Mouse (Mus musculus) liver, postnatal 0 days (tissue): ENCODE measurements around the gene Mlh3. TPM values are rescaled to one million over a fixed set of nuclear protein-coding genes. Genes with fewer than 3 reads are reported as not detected.

ENCODE experiments used
- ATAC-seq: fragments of 200-750 bp; cut with Nextera tagmentation; 2 replicates; pipeline ENCODE4 v1.8.0; 2017; ENCODE audit warnings: mild to moderate bottlenecking, moderate library complexity
- DNase-seq: peaks from one replicate; pipeline ENCODE4 v3.0.0-alpha.2; 2016
- H3K27ac ChIP-seq: fragments of 300-500 bp; sonication (generic); 2 replicates; pipeline ENCODE4 v1.5.1; 2014; ENCODE audit warnings: antibody characterized with exemption, moderate library complexity, mild to moderate bottlenecking, low read depth
- H3K27me3 ChIP-seq: fragments of 300-500 bp; sonication (generic); 2 replicates; pipeline ENCODE4 v1.6.1; 2014; ENCODE audit warnings: low read length, control low read depth, mixed read lengths; ENCODE audit not compliant: insufficient read depth
- H3K36me3 ChIP-seq: fragments of 300-500 bp; sonication (generic); replicated peaks from 2 replicates; pipeline ENCODE4 v1.6.1; 2014; ENCODE audit warnings: mild to moderate bottlenecking, control low read depth, low read length, moderate library complexity, mixed read lengths; ENCODE audit not compliant: insufficient read depth
- H3K4me1 ChIP-seq: fragments of 300-500 bp; sonication (generic); 2 replicates; pipeline ENCODE4 v1.6.1; 2014; ENCODE audit warnings: antibody characterized with exemption, mild to moderate bottlenecking, control low read depth; ENCODE audit not compliant: insufficient read depth
- H3K4me2 ChIP-seq: fragments of 300-500 bp; sonication (generic); 2 replicates; pipeline ENCODE4 v1.6.1; 2014; ENCODE audit warnings: low read depth, mild to moderate bottlenecking, low read length, moderate library complexity, mixed read lengths
- H3K4me3 ChIP-seq: fragments of 300-500 bp; sonication (generic); 2 replicates; pipeline ENCODE4 v1.5.1; 2014; ENCODE audit warnings: low read depth, low read length
- H3K9ac ChIP-seq: fragments of 300-500 bp; sonication (generic); replicated peaks from 2 replicates; pipeline ENCODE4 v1.6.1; 2014; ENCODE audit warnings: mild to moderate bottlenecking, moderate library complexity
- H3K9me3 ChIP-seq: fragments of 300-500 bp; sonication (generic); 2 replicates; pipeline ENCODE4 v1.6.1; 2016; ENCODE audit warnings: mild to moderate bottlenecking, control low read depth, low read length, mixed read lengths
- CTCF ChIP-seq: sonication (generic); IDR thresholded peaks from 2 replicates; pipeline ENCODE4 v1.5.1; 2016; ENCODE audit warnings: antibody characterized with exemption, low read depth
- EP300 ChIP-seq: IDR thresholded peaks from 2 replicates; pipeline ENCODE4 v1.6.1; 2016; ENCODE audit warnings: antibody characterized with exemption, low read depth, mild to moderate bottlenecking
- WGBS: fragments of 180-500 bp; shearing (Covaris S2); extraction: QIAGEN DNeasy Blood & Tissue Kit; methylation state at CpG from one replicate; pipeline ENCODE4 v1.1.7; 2014; ENCODE audit not compliant: insufficient replicate concordance; 5-methylcytosine and 5-hydroxymethylcytosine counted together
- polyA plus RNA-seq: library from polyadenylated mRNA; unstranded; fragments of >200 nt; fragmentation: Nextera tagmentation; extraction: Ambion mirVana; gene quantifications from 2 replicates; pipeline ENCODE4 v1.2.1, GENCODE M21; 2015

The Mlh3 gene
- polyA plus RNA-seq, 1 experiment from 2014 or later = 1.6 TPM

GRCm38 (mm10) chr12:85298127-85298834 lies 27.9 kb upstream of the Mlh3 start:
- no peak for ATAC-seq
- no peak overlapping the region for H3K27ac ChIP-seq
- no peaks in the 10 kb centered on the region for H3K27me3 ChIP-seq
- no peak overlapping the region for H3K4me2 ChIP-seq
- H3K4me3 ChIP-seq = no peak overlapping the region
- 73% methylated on average over 11 of the region's 11 CpGs for WGBS
- no peak for DNase-seq
- no peaks in the 10 kb centered on the region for H3K9me3 ChIP-seq
- no peaks in the 10 kb centered on the region for H3K4me1 ChIP-seq
- H3K9ac ChIP-seq = no peak overlapping the region
- H3K36me3 ChIP-seq = peaks cover 29% of the 10 kb centered on the region
- no peak for TF ChIP-seq CTCF
- no peak for TF ChIP-seq EP300

GRCm38 (mm10) chr12:85297345-85297997 lies 27.1 kb upstream of the Mlh3 start:
- Histone ChIP-seq H3K4me2 (no peak overlapping the region), H3K9ac (no peak overlapping the region), H3K4me1 (no peaks in the 10 kb centered on the region), H3K4me3 (no peak overlapping the region), H3K9me3 (no peaks in the 10 kb centered on the region), H3K27ac (no peak overlapping the region), H3K36me3 (peaks cover 24% of the 10 kb centered on the region), H3K27me3 (no peaks in the 10 kb centered on the region)
- ATAC-seq = no peak
- DNase-seq = no peak
- TF ChIP-seq CTCF (no peak), EP300 (no peak)
- WGBS = 78% methylated on average over 10 of the region's 10 CpGs

- Histone ChIP-seq H3K36me3 (peaks cover 19% of the 10 kb centered on the region), H3K27ac (no peak overlapping the region), H3K27me3 (no peaks in the 10 kb centered on the region), H3K9me3 (no peaks in the 10 kb centered on the region), H3K9ac (no peak overlapping the region), H3K4me3 (no peak overlapping the region), H3K4me1 (no peaks in the 10 kb centered on the region), H3K4me2 (no peak overlapping the region)
- ATAC-seq (no peak), DNase-seq (no peak)
- 87% methylated on average over 5 of the region's 5 CpGs for WGBS
- no peak for TF ChIP-seq CTCF
- no peak for TF ChIP-seq EP300
Observed at GRCm38 (mm10) chr12:85296915-85297314, 26.5 kb upstream of the Mlh3 start.

GRCm38 (mm10) chr12:85295506-85295905 lies 25.1 kb upstream of the Mlh3 start:
- DNase-seq = no peak
- 83% methylated on average over 2 of the region's 2 CpGs for WGBS
- H3K27me3 ChIP-seq = no peaks in the 10 kb centered on the region
- no peak overlapping the region for H3K4me3 ChIP-seq
- H3K9me3 ChIP-seq = no peaks in the 10 kb centered on the region
- peaks cover 5% of the 10 kb centered on the region for H3K36me3 ChIP-seq
- no peaks in the 10 kb centered on the region for H3K4me1 ChIP-seq
- H3K27ac ChIP-seq = no peak overlapping the region
- TF ChIP-seq EP300 = no peak
- TF ChIP-seq CTCF = no peak
- no peak overlapping the region for H3K9ac ChIP-seq
- no peak for ATAC-seq
- no peak overlapping the region for H3K4me2 ChIP-seq

GRCm38 (mm10) chr12:85292906-85293305 lies 22.5 kb upstream of the Mlh3 start:
- ATAC-seq = no peak
- peaks cover 6% of the 10 kb centered on the region; the same call in 1 of the 2 replicates for H3K4me1 ChIP-seq
- H3K27me3 ChIP-seq = peaks cover 19% of the 10 kb centered on the region
- no peak overlapping the region for H3K27ac ChIP-seq
- TF ChIP-seq EP300 (no peak), CTCF (peak; percentile 33)
- no peak overlapping the region for H3K9ac ChIP-seq
- H3K4me2 ChIP-seq = no peak overlapping the region
- no peak for DNase-seq
- H3K4me3 ChIP-seq = no peak overlapping the region
- no peaks in the 10 kb centered on the region for H3K9me3 ChIP-seq
- no peaks in the 10 kb centered on the region for H3K36me3 ChIP-seq

GRCm38 (mm10) chr12:85292288-85292687 lies 21.9 kb upstream of the Mlh3 start:
- Histone ChIP-seq H3K4me1 (peaks cover 7% of the 10 kb centered on the region; the same call in 1 of the 2 replicates), H3K36me3 (no peaks in the 10 kb centered on the region), H3K9ac (no peak overlapping the region), H3K27me3 (peaks cover 19% of the 10 kb centered on the region), H3K9me3 (no peaks in the 10 kb centered on the region), H3K27ac (no peak overlapping the region), H3K4me3 (no peak overlapping the region), H3K4me2 (no peak overlapping the region)
- no peak for TF ChIP-seq CTCF
- no peak for TF ChIP-seq EP300
- ATAC-seq (no peak), DNase-seq (no peak)
- WGBS = 64% methylated on average over 6 of the region's 6 CpGs
